Mouse (Mus musculus): ENCODE results near the gene Lpin2.

DNA sequence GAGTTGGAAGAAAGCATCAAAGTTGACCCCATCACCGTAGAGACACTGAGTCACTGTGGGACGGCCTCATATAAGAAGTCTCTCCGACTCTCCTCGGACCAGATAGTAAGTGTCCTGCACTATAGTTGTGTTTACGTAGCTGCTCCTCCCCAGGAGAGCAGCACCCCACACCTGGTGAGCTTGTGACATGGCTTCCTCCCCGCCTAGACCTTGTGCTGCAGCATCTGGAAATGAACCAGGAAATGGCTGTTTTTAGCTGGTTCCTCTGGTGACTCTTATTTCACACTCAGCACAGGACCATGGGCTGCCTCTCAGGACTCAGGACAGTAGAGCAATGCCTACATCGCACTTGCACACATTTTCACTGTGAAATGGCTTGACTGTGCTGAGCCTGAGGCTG is 60.3 kb downstream of the Lpin2 start:
- TF ChIP-seq CTCF (IDR thresholded peaks at IDR 0.05; ENCODE audit: borderline replicate concordance, insufficient read depth, low read length) = no peak
- TF ChIP-seq POLR2A (IDR thresholded peaks at IDR 0.05; ENCODE audit: low read depth, low read length) = no peak
